Mouse (Mus musculus) heart, postnatal 10 days (tissue): ENCODE results near the gene Cacna1d. TPM values are rescaled to one million over a fixed set of nuclear protein-coding genes. Genes with fewer than 3 reads are reported as not detected.

Source experiments
- DNase-seq, 2 experiments: peaks; one replicate each; pipeline ENCODE4 v3.0.0; 2021
- intact Hi-C: fragments of 180-260 bp; cut with DNase I; formaldehyde crosslinking; loops from one replicate; pipeline ENCODE4 v1.15.1; 2025
- total RNA-seq, 2 experiments: library from RNA; stranded (reverse); gene quantifications; 2 replicates each; pipeline ENCODE4 v1.2.3; 2021

Cacna1d gene
- total RNA-seq, 2 experiments from 2014 or later = 5.2 to 5.7 TPM

GRCm38 (mm10) chr14:30284022-30284421 lies 207.2 kb downstream of the Cacna1d start:
- intact Hi-C loops = no loop called here
- peak in 1 of 2 experiments; percentile 7 for DNase-seq

- intact Hi-C loops = no loop called here
- no peak for DNase-seq
These were observed 215.7 kb downstream of the Cacna1d start for GRCm38 (mm10) chr14:30275572-30275971.

DNA sequence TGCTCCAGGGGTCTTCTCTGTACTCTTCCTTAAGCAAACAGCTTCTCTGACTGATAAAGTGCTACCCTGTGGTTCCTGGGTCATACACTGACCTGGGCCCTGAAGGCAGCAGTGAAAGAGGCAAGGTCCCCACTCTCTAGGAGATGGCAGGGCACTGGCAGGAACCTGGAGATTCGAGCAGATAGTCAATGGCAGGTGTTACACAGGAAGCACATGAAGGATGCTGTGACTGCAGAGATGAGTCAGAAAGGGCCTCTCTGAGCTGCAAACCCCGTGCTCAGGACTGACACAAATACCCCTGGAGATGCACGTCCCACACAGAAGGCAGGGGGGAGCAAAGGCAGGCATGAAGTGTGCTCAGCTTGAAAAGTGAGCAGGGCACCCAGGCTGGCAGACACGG lies 218.3 kb downstream of the Cacna1d start:
- intact Hi-C loops = no loop called here
- no peak for DNase-seq

- intact Hi-C loops = no loop called here
- DNase-seq = no peak
These were observed 218.7 kb downstream of the Cacna1d start for GRCm38 (mm10) chr14:30272523-30272922.

- intact Hi-C loops = no loop called here
- no peak for DNase-seq
These were observed 219.4 kb downstream of the Cacna1d start for GRCm38 (mm10) chr14:30271856-30272255.

DNA sequence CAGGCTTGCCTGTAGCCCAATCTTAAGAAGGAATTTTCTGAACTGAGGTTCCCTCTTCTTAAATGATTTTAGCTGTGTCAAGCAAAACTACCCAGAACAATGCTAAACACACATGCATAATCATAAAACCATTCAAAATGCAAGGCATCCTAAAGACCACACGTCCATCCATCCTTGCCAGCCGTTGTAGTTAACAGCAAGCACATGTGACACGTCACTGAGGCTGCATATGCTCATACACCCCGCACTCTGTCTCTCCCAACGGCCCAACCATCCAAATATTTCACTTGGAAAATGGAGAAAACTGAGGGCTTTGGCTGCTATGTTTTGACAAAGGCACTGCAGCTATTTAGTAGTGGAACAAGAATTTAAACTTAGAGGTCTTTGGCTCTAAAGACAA lies 220.9 kb downstream of the Cacna1d start:
- intact Hi-C loops = no loop called here
- DNase-seq = no peak

GRCm38 (mm10) chr14:30265728-30266127 lies 225.5 kb downstream of the Cacna1d start:
- intact Hi-C loops = no loop called here
- no peak for DNase-seq

- intact Hi-C loops = no loop called here
- no peak for DNase-seq
These were observed 229.5 kb downstream of the Cacna1d start for GRCm38 (mm10) chr14:30261561-30262251.

DNA sequence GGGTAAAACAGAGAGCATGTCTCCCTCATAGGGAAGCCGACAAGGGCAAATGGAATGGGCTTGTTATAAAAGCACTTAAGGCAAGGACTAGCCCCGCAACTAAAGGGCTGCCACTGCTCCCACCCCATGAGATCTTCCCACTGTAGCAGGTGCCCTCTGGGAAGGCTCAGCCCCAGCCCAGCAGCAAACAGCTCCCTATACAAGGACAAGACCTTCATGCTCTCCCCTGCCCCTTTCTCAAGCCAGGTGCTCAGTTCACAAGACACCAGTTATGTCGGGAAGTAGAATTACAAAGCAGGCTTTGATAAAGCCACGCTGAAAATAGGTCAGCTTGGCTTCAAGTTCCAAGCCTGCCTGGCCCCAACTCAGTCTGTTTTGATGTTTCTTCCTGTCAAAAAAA lies 233.6 kb downstream of the Cacna1d start:
- intact Hi-C loops = no loop called here
- no peak for DNase-seq

DNA sequence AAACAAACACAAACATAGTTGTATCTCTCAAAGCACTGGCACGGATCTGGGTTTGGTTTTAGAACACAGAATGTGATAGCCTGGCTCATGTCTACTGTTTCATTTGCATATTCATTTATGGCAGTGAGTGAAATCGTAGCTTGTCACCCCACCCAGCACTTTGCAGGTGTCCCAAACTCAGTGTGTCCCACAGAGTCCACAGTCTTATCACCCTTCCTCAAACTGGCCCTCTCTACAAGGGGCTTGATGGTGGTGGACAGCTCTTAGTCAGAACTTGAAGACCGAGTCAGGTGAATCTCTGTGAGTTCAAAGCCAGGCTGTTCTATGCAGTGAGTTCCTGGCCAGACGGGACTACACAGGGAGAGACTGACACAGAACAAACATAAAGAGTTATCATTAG lies 234.8 kb downstream of the Cacna1d start:
- no peak for DNase-seq
- intact Hi-C loops = no loop called here

DNA sequence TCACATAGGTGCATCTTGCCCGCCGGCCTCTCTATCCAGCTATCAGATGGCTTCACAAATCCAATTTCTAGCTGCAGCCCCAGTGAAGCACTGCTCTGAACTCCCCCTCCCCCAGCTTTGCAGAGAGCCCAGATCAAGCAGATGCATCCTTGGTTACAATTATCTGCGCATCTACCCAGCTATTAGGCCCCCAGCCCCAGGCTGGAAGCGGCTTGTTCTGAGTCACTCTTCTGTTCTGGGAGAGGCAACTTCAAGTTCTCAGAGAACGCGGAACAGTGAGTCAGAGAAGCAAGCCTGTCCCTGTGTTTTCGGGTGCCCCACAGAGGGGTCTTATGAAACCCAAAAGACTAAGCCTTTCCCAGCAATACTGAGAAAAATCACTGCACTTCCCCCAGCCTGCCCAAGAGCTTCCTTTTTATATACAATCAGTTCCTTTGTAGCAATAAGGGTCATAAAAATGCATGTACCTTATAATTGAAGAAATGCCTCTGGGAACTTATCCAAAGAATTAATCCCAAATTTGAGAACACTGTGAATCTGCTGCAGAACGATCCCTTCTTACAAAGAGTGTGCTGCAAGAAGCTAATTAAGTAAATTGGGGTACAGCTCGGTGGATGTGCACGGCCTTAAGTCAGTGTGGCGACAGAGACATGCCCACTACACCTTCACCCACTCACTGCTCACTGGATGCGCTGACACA lies 235.4 kb downstream of the Cacna1d start:
- DNase-seq = no peak
- intact Hi-C loops = no loop called here

- no peak for DNase-seq
- intact Hi-C loops = no loop called here
These were observed 236.5 kb downstream of the Cacna1d start for GRCm38 (mm10) chr14:30254776-30255175.

GRCm38 (mm10) chr14:30252824-30253223 lies 238.4 kb downstream of the Cacna1d start:
- DNase-seq = no peak
- intact Hi-C loops = no loop called here

- intact Hi-C loops = no loop called here
- no peak for DNase-seq
These were observed 239.9 kb downstream of the Cacna1d start for GRCm38 (mm10) chr14:30251351-30251750.

GRCm38 (mm10) chr14:30249591-30249990 lies 241.7 kb downstream of the Cacna1d start:
- intact Hi-C loops = no loop called here
- DNase-seq = no peak

- DNase-seq = no peak
- intact Hi-C loops = no loop called here
These were observed 242.4 kb downstream of the Cacna1d start for GRCm38 (mm10) chr14:30248811-30249210.

DNA sequence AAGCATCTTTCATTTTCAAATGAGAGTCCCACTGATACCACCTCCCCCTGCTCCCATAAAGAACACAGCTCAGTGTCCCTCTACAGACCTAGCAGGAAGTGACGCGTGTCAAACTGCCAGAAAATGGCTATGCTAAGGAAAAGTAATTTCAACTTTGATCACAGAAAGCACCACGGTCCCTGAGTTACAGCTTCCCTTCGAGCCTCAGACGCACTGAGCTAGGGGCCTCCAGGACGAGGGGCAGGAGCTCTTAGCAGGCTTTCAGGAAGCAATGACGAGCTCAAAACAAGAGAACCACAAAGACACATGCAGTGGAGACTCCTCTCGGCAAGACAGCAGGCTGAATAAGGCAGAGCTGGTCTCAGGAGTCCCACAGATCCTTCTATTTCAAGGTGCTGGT lies 243.1 kb downstream of the Cacna1d start:
- intact Hi-C loops = no loop called here
- no peak for DNase-seq

DNA sequence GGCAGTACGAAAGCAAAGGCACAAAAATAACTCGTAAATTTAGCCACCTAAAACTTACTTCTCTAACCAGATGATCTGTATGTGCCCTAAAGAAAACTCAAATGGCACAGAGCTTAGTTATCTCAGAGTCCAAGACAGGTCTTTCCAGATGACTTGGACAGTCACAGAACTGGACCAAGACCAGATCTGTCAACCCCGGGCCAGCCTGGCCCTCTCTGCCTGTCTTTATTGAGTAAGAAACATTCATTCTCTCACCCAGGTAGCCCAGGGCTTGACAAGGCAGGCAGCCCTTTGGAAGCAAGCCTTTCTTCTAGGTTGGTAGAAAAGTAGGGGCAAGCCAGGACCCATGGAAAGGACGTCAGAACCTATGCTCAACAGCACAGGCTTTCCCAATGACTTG lies 243.6 kb downstream of the Cacna1d start:
- DNase-seq = no peak

GRCm38 (mm10) chr14:30244776-30245175 lies 246.5 kb downstream of the Cacna1d start:
- no peak for DNase-seq
- intact Hi-C loops = no loop called here

More for the DNA sequence above, 243.6 kb downstream of the Cacna1d start:
- intact Hi-C loops = no loop called here

DNA sequence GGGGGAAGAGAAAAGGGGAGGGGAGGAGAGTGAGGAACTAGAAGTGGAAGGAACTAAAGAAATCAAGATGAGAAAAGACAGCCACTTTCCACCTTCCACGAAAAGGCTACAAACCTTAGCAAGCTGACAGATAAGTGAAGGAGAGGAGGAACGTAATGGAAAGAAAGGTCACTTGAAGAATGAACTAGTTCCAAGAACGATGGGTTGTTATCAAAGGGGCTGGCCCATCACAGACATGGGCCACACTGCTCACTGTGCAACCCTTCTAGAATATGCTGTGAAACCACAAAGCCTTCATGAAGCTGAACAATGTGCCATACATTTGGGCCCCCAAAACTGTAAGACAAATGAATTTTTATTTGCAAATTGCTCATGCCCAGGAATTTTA lies 248.4 kb downstream of the Cacna1d start:
- DNase-seq = no peak
- intact Hi-C loops = no loop called here

DNA sequence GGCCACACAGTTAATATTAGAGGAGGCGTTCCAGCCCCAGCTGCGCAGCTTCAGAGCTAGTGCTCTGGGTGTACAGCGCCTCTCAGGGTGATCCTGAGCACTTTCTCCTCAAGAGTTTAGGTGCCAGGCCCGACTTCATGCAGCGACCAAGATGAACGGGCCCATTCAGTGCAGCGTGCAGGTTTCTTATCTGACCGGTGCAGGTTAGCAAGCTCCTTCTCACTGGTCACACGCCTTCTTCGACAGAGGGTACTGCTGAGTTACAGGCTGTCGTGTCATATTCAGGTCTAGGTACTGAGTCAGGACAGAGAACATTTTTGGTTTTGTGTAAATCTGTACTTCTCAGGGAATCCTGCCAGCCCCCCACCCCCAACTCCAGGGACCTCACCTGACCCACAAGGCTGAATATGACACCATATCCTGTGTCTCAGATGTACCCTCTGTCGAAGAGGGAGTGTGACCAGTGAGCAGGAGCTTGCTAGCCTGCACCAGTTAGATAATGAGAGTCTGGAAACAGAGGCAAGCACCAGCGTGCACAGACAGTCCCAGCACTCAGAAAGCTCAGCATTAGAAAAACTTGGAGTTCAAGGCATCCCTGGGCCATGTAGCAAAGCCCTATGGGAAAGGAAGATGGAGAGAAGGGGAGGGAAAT lies 249.0 kb downstream of the Cacna1d start:
- intact Hi-C loops = no loop called here
- DNase-seq = no peak

GRCm38 (mm10) chr14:30240916-30241515 lies 250.2 kb downstream of the Cacna1d start:
- intact Hi-C loops = no loop called here
- no peak for DNase-seq
